Mouse (Mus musculus): ENCODE measurements around the gene Aff2. TPM values are rescaled to one million over a fixed set of nuclear protein-coding genes. Genes with fewer than 3 reads are reported as not detected.

Aff2 gene
- 3.7 and 3.9 TPM in 2 replicates for polyA plus RNA-seq (2016; fragmentation: Nextera tagmentation; extraction: Ambion mirVana)

DNA sequence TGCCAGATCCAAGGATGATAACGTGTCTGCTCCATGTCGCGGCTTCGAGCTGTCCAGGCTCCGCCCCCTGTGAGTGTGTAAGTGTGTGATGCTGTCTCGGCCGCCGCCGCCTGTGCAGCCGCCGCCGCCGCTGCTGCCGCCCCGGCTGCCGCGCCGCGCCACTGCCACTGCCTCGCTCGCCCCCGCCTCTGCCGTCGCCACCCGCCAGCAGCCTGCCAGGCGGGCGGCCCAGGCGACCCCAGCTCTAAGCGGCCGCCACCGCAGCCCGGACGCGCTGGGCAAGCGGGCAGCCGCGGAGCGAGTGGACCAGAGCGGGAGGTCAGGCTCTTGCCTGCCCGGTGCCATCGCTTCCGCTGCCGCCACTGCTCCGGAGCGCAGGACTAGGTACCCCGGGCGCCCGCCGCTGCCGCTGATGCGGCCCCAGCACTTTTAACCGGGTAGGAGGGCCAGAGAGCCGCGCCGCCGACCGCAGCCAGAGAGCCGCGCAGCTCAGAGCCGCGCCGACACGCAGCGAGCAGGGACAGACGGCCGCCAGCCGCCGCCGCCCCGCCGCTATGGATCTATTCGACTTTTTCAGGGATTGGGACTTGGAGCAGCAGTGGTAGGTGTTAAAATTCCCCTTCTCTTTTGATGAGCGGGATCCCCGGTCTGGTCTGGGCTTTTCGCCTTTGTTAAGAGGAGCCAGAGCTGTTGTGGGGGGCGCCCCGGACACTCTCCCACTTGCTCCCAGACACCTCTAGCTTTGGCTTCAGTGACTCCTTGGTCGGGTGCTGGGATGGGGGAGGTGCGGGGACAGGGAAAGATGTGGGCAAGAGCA lies at the start of gene Aff2:
Aff2 (plus strand) TSS at position 57 of the 817 bp plus-strand sequence.
- peak within 1 kb of the TSS; percentile 83 for H3K27ac ChIP-seq (replicated peaks)
- no peaks in the 10 kb centered on the region for H3K9me3 ChIP-seq (replicated peaks)
- H3K27me3 ChIP-seq (ENCODE audit: low read depth, poor library complexity, severe bottlenecking) = peaks cover 45% of the 10 kb centered on the region
- 19% methylated on average over 61 of the region's 79 CpGs for WGBS
- DNase-seq (ENCODE audit: low spot score) = peak; percentile 65
- H3K4me1 ChIP-seq = peaks cover 11% of the 10 kb centered on the region
- H3K4me3 ChIP-seq = peak within 1 kb of the TSS; percentile 66
- no peaks in the 10 kb centered on the region for H3K36me3 ChIP-seq

DNA sequence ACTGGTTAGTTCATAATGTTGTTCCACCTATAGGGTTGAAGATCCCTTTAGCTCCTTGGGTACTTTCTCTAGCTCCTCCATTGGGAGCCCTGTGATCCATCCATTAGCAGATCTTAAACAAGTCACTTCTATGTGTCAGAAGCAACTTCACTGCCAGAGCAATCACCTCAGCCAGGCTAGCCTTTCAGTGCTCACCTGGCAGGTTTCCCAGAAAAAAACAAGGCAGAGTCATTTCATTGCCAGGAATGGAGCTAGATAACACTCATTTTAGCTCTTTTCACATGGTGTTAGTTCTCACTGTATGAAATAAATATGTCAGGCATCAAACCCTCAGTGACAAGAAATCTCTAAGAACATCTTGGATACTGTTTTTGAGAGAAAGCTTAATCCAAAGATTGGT lies 22.8 kb upstream of the Aff2 start:
- no peak for DNase-seq (ENCODE audit: low spot score)
- no peaks in the 10 kb centered on the region for H3K9me3 ChIP-seq (replicated peaks)
- H3K4me1 ChIP-seq = no peaks in the 10 kb centered on the region
- no peak overlapping the region for H3K4me3 ChIP-seq
- H3K27ac ChIP-seq (replicated peaks) = no peak overlapping the region
- no peaks in the 10 kb centered on the region for H3K27me3 ChIP-seq (ENCODE audit: low read depth, poor library complexity, severe bottlenecking)
- H3K36me3 ChIP-seq = no peaks in the 10 kb centered on the region

DNA sequence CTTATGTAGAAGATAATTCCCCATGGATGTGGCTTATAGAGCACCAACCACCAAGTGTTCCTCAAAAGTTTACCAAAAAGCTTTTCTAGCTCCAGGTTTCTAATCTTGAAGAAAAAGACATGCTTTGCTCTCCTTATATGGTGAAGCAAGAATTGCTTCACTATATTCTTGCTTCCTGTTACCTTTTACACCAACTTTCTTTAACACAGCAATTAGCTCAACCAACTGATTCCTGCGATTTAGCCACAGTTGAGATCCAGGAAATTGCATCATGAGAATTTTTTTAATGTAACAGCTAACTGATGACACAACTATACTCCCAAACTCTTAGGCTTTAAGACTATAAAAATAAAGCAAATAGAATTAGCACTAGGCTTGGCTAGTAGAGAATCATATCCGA lies 4.5 kb upstream of the Aff2 start:
- 79% methylated on average over 2 of the region's 2 CpGs for WGBS
- no peak for DNase-seq (ENCODE audit: low spot score)

DNA sequence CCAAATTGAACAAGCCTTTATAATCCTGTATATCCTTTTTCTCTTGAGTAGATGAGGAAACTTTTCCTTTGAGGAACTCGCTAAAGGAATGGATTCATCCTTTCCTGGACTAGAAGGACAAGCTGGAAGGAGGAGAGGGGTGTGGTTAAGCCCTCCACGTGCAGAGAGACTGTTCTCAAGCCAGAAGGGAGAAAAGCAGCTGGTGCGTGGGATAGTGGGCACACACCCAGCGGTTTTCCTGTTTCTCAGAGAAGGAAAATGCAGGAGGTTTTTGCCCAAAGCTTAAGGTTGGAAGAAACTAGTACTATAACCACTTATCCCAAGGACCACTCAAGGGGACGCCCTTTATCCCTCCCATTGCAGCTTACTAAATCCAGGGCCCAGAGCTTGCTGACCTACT lies 734 bp upstream of the Aff2 start:
- Histone ChIP-seq H3K4me3 (peak overlapping the region; percentile 66), H3K36me3 (no peaks in the 10 kb centered on the region), H3K9me3 (replicated peaks) (no peaks in the 10 kb centered on the region), H3K27me3 (ENCODE audit: low read depth, poor library complexity, severe bottlenecking) (peaks cover 45% of the 10 kb centered on the region), H3K4me1 (peaks cover 9% of the 10 kb centered on the region), H3K27ac (replicated peaks) (no peak overlapping the region)
- DNase-seq (ENCODE audit: low spot score) = no peak
- WGBS = 30% methylated on average over 5 of the region's 5 CpGs

More for the DNA sequence above, 4.5 kb upstream of the Aff2 start:
- Histone ChIP-seq H3K27ac (replicated peaks) (no peak overlapping the region), H3K36me3 (no peaks in the 10 kb centered on the region), H3K9me3 (replicated peaks) (no peaks in the 10 kb centered on the region), H3K4me1 (no peaks in the 10 kb centered on the region), H3K4me3 (no peak overlapping the region), H3K27me3 (ENCODE audit: low read depth, poor library complexity, severe bottlenecking) (peaks cover 30% of the 10 kb centered on the region)

DNA sequence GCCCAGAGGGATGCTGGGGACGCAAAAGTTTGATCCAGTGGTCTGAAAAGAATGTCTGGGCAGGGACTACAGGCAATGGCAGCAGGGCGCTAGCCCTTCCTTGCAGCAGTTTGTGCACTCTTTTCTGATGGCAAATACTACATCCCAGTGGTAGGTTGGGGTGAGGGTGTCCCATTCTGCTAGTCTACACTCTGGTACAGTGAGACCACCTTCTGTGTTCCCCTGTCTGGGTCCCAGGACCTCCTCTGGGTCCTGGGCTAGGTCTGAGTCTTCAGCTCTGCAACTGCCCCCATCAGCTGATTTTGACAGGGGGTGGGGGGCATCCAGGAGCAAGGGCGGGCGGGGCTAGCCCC lies 233 bp upstream of the Aff2 start:
- no peak overlapping the region for H3K27ac ChIP-seq (replicated peaks)
- 16% methylated on average over 4 of the region's 4 CpGs for WGBS

DNA sequence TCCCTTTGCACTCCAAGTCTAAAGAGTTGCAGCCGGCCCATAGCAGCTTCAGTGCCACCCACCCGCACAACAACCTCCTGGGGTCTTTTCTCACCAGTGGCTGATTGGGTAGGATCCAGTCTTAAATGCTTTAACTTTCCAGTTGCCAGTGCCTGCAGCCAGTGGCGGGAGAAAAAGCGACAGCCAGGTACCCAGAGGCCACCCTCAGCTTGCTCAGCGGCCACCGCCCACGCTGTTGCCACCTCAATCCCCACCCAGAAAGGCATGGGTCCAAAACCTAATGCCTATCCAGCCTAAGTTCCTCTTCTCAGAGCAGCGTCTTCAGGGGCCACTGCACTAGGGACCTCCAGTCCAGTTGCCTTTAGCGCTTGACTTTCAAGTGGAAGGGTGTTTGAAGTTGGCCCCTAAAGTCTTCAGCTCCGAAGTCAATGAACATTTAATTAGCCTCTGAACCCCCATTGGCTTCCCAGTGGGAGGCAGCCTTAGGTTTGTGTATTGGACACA lies 1.0 kb downstream of the Aff2 start:
- H3K36me3 ChIP-seq = no peaks in the 10 kb centered on the region
- peak overlapping the region; percentile 66 for H3K4me3 ChIP-seq
- no peak for DNase-seq (ENCODE audit: low spot score)
- H3K4me1 ChIP-seq = peaks cover 11% of the 10 kb centered on the region
- no peaks in the 10 kb centered on the region for H3K9me3 ChIP-seq (replicated peaks)
- 24% methylated on average over 10 of the region's 10 CpGs for WGBS
- H3K27ac ChIP-seq (replicated peaks) = peak overlapping the region; percentile 83
- H3K27me3 ChIP-seq (ENCODE audit: low read depth, poor library complexity, severe bottlenecking) = peaks cover 45% of the 10 kb centered on the region

More for the DNA sequence above, 233 bp upstream of the Aff2 start:
- Histone ChIP-seq H3K4me3 (peak overlapping the region; percentile 66), H3K36me3 (no peaks in the 10 kb centered on the region), H3K9me3 (replicated peaks) (no peaks in the 10 kb centered on the region), H3K27me3 (ENCODE audit: low read depth, poor library complexity, severe bottlenecking) (peaks cover 45% of the 10 kb centered on the region), H3K4me1 (peaks cover 11% of the 10 kb centered on the region)
- DNase-seq (ENCODE audit: low spot score) = no peak

DNA sequence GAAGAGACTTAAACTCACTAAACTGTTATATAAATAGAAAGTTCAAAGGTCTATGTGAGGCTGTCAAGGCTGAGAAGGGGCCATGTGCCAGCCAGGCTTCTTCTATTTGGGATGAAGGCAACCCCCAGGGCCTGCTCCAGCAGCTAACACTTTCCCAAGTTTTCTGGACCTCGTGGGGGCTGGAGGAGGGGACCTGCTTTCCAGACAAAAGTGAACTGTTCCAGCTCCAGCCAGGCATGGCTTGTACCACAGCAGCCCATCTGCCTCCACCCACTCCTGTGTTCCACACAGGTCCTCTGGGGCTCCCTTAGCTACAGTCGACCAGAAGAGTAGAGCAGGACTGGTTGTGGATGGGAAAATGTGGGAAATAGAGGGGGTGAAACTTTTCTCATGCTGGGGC lies 4.1 kb downstream of the Aff2 start:
- Histone ChIP-seq H3K36me3 (no peaks in the 10 kb centered on the region), H3K9me3 (replicated peaks) (no peaks in the 10 kb centered on the region), H3K4me3 (no peak overlapping the region), H3K27ac (replicated peaks) (no peak overlapping the region), H3K4me1 (peaks cover 11% of the 10 kb centered on the region), H3K27me3 (ENCODE audit: low read depth, poor library complexity, severe bottlenecking) (peaks cover 29% of the 10 kb centered on the region)
- DNase-seq (ENCODE audit: low spot score) = peak; percentile 11
- WGBS = 10% methylated on average over 2 of the region's 2 CpGs

DNA sequence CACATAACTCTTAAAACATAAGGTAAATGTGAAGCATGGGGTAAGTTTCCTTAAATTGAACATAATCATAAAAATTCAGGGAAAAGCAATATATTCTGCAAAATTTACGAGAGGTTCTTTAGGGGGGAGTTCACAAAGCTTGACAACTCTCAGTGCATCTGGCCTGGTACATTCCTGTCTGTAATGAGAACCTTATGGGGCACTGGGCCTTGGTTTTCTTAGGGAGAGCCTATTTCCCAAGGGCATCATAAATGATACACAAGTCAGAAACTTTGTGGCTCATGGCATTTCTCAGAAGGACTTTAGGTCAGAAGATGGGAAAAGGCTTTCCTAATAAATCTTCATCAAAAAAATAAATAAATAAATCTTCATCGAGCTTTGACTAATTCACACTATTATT lies 13.2 kb downstream of the Aff2 start:
- Histone ChIP-seq H3K27me3 (ENCODE audit: low read depth, poor library complexity, severe bottlenecking) (no peaks in the 10 kb centered on the region), H3K4me1 (no peaks in the 10 kb centered on the region)
- WGBS = 74% methylated on average over 2 of the region's 2 CpGs

DNA sequence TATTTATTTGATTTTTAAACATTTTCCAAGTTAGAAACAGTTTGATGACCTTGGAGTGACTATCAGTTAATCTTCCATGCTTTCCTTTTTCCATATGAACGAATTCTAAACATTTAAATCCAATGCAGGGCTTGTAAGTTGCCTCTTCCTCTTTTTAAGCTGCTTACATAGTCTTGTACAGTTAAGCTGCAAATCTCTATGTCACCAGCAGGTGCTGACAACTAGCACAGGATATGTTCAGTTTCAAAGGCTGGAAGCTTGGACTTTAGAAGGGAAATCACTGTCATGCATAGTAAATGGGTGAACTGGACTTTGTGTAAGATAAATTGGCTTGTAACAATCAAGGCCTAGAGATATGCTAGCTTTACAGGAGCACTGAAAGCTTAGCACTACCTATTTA lies 29.6 kb downstream of the Aff2 start:
- Histone ChIP-seq H3K27me3 (ENCODE audit: low read depth, poor library complexity, severe bottlenecking) (no peaks in the 10 kb centered on the region), H3K36me3 (no peaks in the 10 kb centered on the region), H3K4me1 (no peaks in the 10 kb centered on the region), H3K4me3 (no peak overlapping the region), H3K9me3 (replicated peaks) (no peaks in the 10 kb centered on the region), H3K27ac (replicated peaks) (no peak overlapping the region)
- 57% methylated on average over 1 of the region's 1 CpGs for WGBS
- DNase-seq (ENCODE audit: low spot score) = no peak

More for the DNA sequence above, 13.2 kb downstream of the Aff2 start:
- Histone ChIP-seq H3K27ac (replicated peaks) (no peak overlapping the region), H3K9me3 (replicated peaks) (no peaks in the 10 kb centered on the region), H3K36me3 (no peaks in the 10 kb centered on the region), H3K4me3 (no peak overlapping the region)
- no peak for DNase-seq (ENCODE audit: low spot score)

DNA sequence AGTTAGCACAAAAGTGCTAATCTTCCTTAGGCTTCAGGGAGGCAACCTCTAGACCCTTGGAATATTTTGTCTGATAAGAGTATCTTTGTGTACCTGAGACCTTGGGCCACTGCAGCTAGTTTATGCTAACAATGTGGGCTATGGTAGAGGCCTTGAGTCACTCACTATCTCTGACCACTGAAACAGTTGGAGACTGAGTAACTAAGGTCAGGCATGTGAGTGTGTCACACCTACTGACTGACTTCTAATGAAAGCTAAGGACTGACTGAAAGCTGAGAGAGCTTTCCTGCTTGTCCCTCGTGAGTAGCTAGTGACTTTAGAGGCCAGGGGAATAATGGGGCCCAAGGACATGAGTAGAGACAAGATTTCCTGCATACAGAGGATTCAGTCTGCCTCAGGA lies 54.9 kb downstream of the Aff2 start:
- WGBS = 52% methylated on average over 1 of the region's 1 CpGs
- no peaks in the 10 kb centered on the region for H3K36me3 ChIP-seq
- no peak for DNase-seq (ENCODE audit: low spot score)
- H3K27me3 ChIP-seq (ENCODE audit: low read depth, poor library complexity, severe bottlenecking) = no peaks in the 10 kb centered on the region
- no peak overlapping the region for H3K27ac ChIP-seq (replicated peaks)
- H3K4me3 ChIP-seq = no peak overlapping the region
- H3K9me3 ChIP-seq (replicated peaks) = no peaks in the 10 kb centered on the region
- no peaks in the 10 kb centered on the region for H3K4me1 ChIP-seq

DNA sequence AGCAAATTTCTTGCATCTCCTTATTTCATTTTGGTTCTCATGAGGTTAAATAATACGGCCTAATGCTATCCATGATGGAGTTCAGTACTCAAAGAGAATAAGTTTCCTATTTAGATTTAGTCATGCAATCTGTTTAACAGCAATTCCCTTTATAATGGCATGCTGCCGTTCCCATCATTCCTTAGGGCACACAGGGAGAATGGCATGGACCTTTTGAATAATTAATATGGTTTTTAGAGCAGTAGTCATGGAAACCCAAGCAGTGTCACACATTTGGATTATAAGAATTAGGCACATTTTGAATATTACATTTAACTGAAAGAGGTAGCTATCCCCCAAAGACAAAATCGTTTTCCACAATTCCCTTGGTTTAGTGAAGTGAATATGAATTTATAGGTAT lies 78.3 kb downstream of the Aff2 start:
- Histone ChIP-seq H3K27me3 (ENCODE audit: low read depth, poor library complexity, severe bottlenecking) (no peaks in the 10 kb centered on the region), H3K4me1 (no peaks in the 10 kb centered on the region), H3K4me3 (no peak overlapping the region), H3K27ac (replicated peaks) (no peak overlapping the region), H3K36me3 (no peaks in the 10 kb centered on the region), H3K9me3 (replicated peaks) (no peaks in the 10 kb centered on the region)
- no peak for DNase-seq (ENCODE audit: low spot score)
- 80% methylated on average over 3 of the region's 3 CpGs for WGBS

DNA sequence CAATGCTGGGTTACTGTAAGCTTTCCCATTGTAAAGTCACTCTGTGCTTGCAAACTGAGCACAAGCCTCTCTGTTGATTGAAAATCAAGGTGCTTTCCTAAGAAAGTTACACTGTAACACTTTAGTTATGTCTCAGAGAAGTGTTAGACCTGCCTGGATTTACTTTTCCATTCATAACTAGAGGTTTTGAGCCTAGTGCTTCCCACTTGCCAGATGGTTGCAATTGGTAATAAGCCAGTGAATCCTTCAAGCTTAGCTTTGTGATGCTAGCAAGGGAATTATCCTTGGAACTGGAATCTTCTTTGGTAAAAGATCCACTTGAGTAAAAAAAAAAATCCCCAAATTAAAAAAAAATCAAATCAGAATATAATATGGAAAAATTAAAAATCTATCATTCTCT lies 81.8 kb downstream of the Aff2 start:
- Histone ChIP-seq H3K27ac (replicated peaks) (no peak overlapping the region), H3K9me3 (replicated peaks) (no peaks in the 10 kb centered on the region), H3K36me3 (no peaks in the 10 kb centered on the region), H3K27me3 (ENCODE audit: low read depth, poor library complexity, severe bottlenecking) (no peaks in the 10 kb centered on the region), H3K4me1 (no peaks in the 10 kb centered on the region), H3K4me3 (no peak overlapping the region)
- DNase-seq (ENCODE audit: low spot score) = no peak

DNA sequence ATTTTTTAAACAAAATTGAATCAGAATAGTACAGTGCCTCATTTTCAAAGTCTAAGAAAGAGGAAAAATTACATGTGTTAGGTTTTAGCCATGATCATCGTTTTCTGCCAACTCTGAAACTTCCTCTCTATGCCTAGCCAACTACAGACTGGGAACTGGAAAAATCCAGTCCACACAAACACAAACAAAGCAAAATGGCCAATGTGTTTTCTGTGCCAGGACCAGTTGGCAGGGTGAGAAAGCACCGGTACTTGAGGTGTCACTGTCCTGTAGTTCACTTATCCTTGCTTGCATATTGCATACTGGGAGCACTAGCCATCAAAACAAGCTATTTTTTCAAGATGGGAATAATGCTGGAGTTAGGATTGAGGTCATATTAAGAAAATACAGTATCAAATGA lies 100.8 kb downstream of the Aff2 start:
- no peak overlapping the region for H3K27ac ChIP-seq (replicated peaks)
- no peaks in the 10 kb centered on the region for H3K9me3 ChIP-seq (replicated peaks)
- 90% methylated on average over 2 of the region's 2 CpGs for WGBS
- no peaks in the 10 kb centered on the region for H3K36me3 ChIP-seq
- no peaks in the 10 kb centered on the region for H3K4me1 ChIP-seq
- DNase-seq (ENCODE audit: low spot score) = no peak
- no peaks in the 10 kb centered on the region for H3K27me3 ChIP-seq (ENCODE audit: low read depth, poor library complexity, severe bottlenecking)
- H3K4me3 ChIP-seq = no peak overlapping the region

Data from midbrain, embryonic 10.5 days (tissue).